Mouse (Mus musculus): ENCODE data around the gene Noxred1.
A peak's percentile ranks its signal among the peaks of the same experiment; 100 is the strongest.
"Not testable (repeated sequence)": the region's sequence is repeated elsewhere in the genome, so short reads cannot be mapped to it uniquely, and the experiment has no call there.

Gene Noxred1

GRCm38 (mm10) chr12:87238632-87239031 lies at the start of gene Noxred1:
TSS of gene Noxred1 (minus strand) at chr12:87238732.
- DNase-seq (ENCODE audit: low spot score) = no peak

GRCm38 (mm10) chr12:87284726-87285125 lies 46.2 kb upstream of the Noxred1 start:
- no peak for DNase-seq (ENCODE audit: low spot score)

- no peak for DNase-seq (ENCODE audit: low spot score)
These were observed 45.7 kb upstream of the Noxred1 start for GRCm38 (mm10) chr12:87284268-87284667.

- no peak for DNase-seq (ENCODE audit: low spot score)
These were observed 45.2 kb upstream of the Noxred1 start for GRCm38 (mm10) chr12:87283706-87284105.

GRCm38 (mm10) chr12:87282743-87283142 lies 44.2 kb upstream of the Noxred1 start:
- DNase-seq (ENCODE audit: low spot score) = no peak

GRCm38 (mm10) chr12:87281766-87282165 lies 43.2 kb upstream of the Noxred1 start:
- no peak for DNase-seq (ENCODE audit: low spot score)

GRCm38 (mm10) chr12:87279879-87280278 lies 41.3 kb upstream of the Noxred1 start:
- no peak for DNase-seq (ENCODE audit: low spot score)

- DNase-seq (ENCODE audit: low spot score) = no peak
These were observed 40.8 kb upstream of the Noxred1 start for GRCm38 (mm10) chr12:87279350-87279749.

GRCm38 (mm10) chr12:87278118-87278730 lies 39.7 kb upstream of the Noxred1 start:
- DNase-seq (ENCODE audit: low spot score) = no peak

- DNase-seq (ENCODE audit: low spot score) = not testable (repeated sequence)
These were observed 38.7 kb upstream of the Noxred1 start for GRCm38 (mm10) chr12:87277251-87277650.

GRCm38 (mm10) chr12:87274853-87275831 lies 36.6 kb upstream of the Noxred1 start:
- no peak for DNase-seq (ENCODE audit: low spot score)

GRCm38 (mm10) chr12:87267682-87268081 lies 29.1 kb upstream of the Noxred1 start:
- DNase-seq (ENCODE audit: low spot score) = peak; percentile 11

- DNase-seq (ENCODE audit: low spot score) = peak; percentile 34
These were observed 28.5 kb upstream of the Noxred1 start for GRCm38 (mm10) chr12:87266827-87267603.

GRCm38 (mm10) chr12:87266108-87266826 lies 27.7 kb upstream of the Noxred1 start, which contains the start of the genes Vipas39 and Ahsa1:
TSS of gene Vipas39 (minus strand) at chr12:87266256.
TSS of gene Ahsa1 (plus strand) at chr12:87266479.
- peak; percentile 93 for DNase-seq (ENCODE audit: low spot score)

GRCm38 (mm10) chr12:87265444-87265843 lies 26.9 kb upstream of the Noxred1 start:
- DNase-seq (ENCODE audit: low spot score) = peak; percentile 27

GRCm38 (mm10) chr12:87260562-87260961 lies 22.0 kb upstream of the Noxred1 start:
- DNase-seq (ENCODE audit: low spot score) = no peak

- DNase-seq (ENCODE audit: low spot score) = no peak
These were observed 18.1 kb upstream of the Noxred1 start for GRCm38 (mm10) chr12:87256629-87257028.

GRCm38 (mm10) chr12:87253878-87254277 lies 15.3 kb upstream of the Noxred1 start:
- DNase-seq (ENCODE audit: low spot score) = no peak

- DNase-seq (ENCODE audit: low spot score) = no peak
These were observed 11.6 kb upstream of the Noxred1 start for GRCm38 (mm10) chr12:87250161-87250560.

- DNase-seq (ENCODE audit: low spot score) = no peak
These were observed 1.5 kb downstream of the Noxred1 start for GRCm38 (mm10) chr12:87236882-87237483.

- no peak for DNase-seq (ENCODE audit: low spot score)
These were observed 8.1 kb downstream of the Noxred1 start for GRCm38 (mm10) chr12:87230379-87230895.

All from MN1 (cell line).